Mouse (Mus musculus): Measurements from ENCODE around the gene Hk2. TPM values are rescaled to one million over a fixed set of nuclear protein-coding genes. Genes with fewer than 3 reads are reported as not detected.

The Hk2 gene
- polyA plus RNA-seq, 1 experiment from 2014 or later = 16.7 TPM

- Histone ChIP-seq H3K27ac (ENCODE audit: low read length) (peak overlapping the region; percentile 12), H3K36me3 (ENCODE audit: control insufficient read depth, insufficient read depth, low read length) (no peaks in the 10 kb centered on the region), H3K9ac (ENCODE audit: low read length) (no peak overlapping the region), H3K9me3 (ENCODE audit: control insufficient read depth, low read length) (no peaks in the 10 kb centered on the region), H3K27me3 (ENCODE audit: control insufficient read depth, insufficient read depth, low read depth, low read length) (no peaks in the 10 kb centered on the region), H3K4me3 (ENCODE audit: low read length) (no peak overlapping the region), H3K4me1 (replicated peaks; ENCODE audit: control insufficient read depth, insufficient read depth, low read length) (peaks cover 5% of the 10 kb centered on the region; the same call in 1 of the 2 replicates), H3K4me2 (ENCODE audit: low read depth, low read length) (no peak overlapping the region)
- ATAC-seq (ENCODE audit: low read depth) = peak; percentile 60
- WGBS = 11% methylated on average over 3 of the region's 3 CpGs
Observed at GRCm38 (mm10) chr6:82798202-82798737, 24.0 kb upstream of the Hk2 start.

- ATAC-seq (ENCODE audit: low read depth) = no peak
- WGBS = 44% methylated on average over 5 of the region's 5 CpGs
- H3K4me3 ChIP-seq (ENCODE audit: low read length) = no peak overlapping the region
- no peak overlapping the region for H3K27ac ChIP-seq (ENCODE audit: low read length)
- H3K27me3 ChIP-seq (ENCODE audit: control insufficient read depth, insufficient read depth, low read depth, low read length) = no peaks in the 10 kb centered on the region
- peaks cover 5% of the 10 kb centered on the region; the same call in 1 of the 2 replicates for H3K4me1 ChIP-seq (replicated peaks; ENCODE audit: control insufficient read depth, insufficient read depth, low read length)
- no peaks in the 10 kb centered on the region for H3K9me3 ChIP-seq (ENCODE audit: control insufficient read depth, low read length)
- H3K36me3 ChIP-seq (ENCODE audit: control insufficient read depth, insufficient read depth, low read length) = no peaks in the 10 kb centered on the region
- no peak overlapping the region for H3K9ac ChIP-seq (ENCODE audit: low read length)
- no peak overlapping the region for H3K4me2 ChIP-seq (ENCODE audit: low read depth, low read length)
Observed at GRCm38 (mm10) chr6:82797300-82797839, 23.1 kb upstream of the Hk2 start.

GRCm38 (mm10) chr6:82790864-82791263 is 16.6 kb upstream of the Hk2 start:
- Histone ChIP-seq H3K4me1 (replicated peaks; ENCODE audit: control insufficient read depth, insufficient read depth, low read length) (no peaks in the 10 kb centered on the region), H3K9me3 (ENCODE audit: control insufficient read depth, low read length) (no peaks in the 10 kb centered on the region), H3K36me3 (ENCODE audit: control insufficient read depth, insufficient read depth, low read length) (no peaks in the 10 kb centered on the region), H3K4me3 (ENCODE audit: low read length) (no peak overlapping the region), H3K9ac (ENCODE audit: low read length) (no peak overlapping the region), H3K27ac (ENCODE audit: low read length) (no peak overlapping the region), H3K4me2 (ENCODE audit: low read depth, low read length) (no peak overlapping the region), H3K27me3 (ENCODE audit: control insufficient read depth, insufficient read depth, low read depth, low read length) (no peaks in the 10 kb centered on the region)
- no peak for ATAC-seq (ENCODE audit: low read depth)
- 82% methylated on average over 2 of the region's 2 CpGs for WGBS

- H3K4me3 ChIP-seq (ENCODE audit: low read length) = no peak overlapping the region
- no peaks in the 10 kb centered on the region for H3K27me3 ChIP-seq (ENCODE audit: control insufficient read depth, insufficient read depth, low read depth, low read length)
- WGBS = 77% methylated on average over 4 of the region's 4 CpGs
- H3K9me3 ChIP-seq (ENCODE audit: control insufficient read depth, low read length) = no peaks in the 10 kb centered on the region
- no peak for ATAC-seq (ENCODE audit: low read depth)
- no peak overlapping the region for H3K27ac ChIP-seq (ENCODE audit: low read length)
- no peaks in the 10 kb centered on the region for H3K4me1 ChIP-seq (replicated peaks; ENCODE audit: control insufficient read depth, insufficient read depth, low read length)
- no peak overlapping the region for H3K4me2 ChIP-seq (ENCODE audit: low read depth, low read length)
- no peak overlapping the region for H3K9ac ChIP-seq (ENCODE audit: low read length)
- no peaks in the 10 kb centered on the region for H3K36me3 ChIP-seq (ENCODE audit: control insufficient read depth, insufficient read depth, low read length)
Observed at GRCm38 (mm10) chr6:82783906-82784305, 9.7 kb upstream of the Hk2 start.

- Histone ChIP-seq H3K27me3 (ENCODE audit: control insufficient read depth, insufficient read depth, low read depth, low read length) (no peaks in the 10 kb centered on the region), H3K4me2 (ENCODE audit: low read depth, low read length) (no peak overlapping the region), H3K4me1 (replicated peaks; ENCODE audit: control insufficient read depth, insufficient read depth, low read length) (no peaks in the 10 kb centered on the region), H3K27ac (ENCODE audit: low read length) (no peak overlapping the region), H3K4me3 (ENCODE audit: low read length) (no peak overlapping the region), H3K36me3 (ENCODE audit: control insufficient read depth, insufficient read depth, low read length) (no peaks in the 10 kb centered on the region), H3K9ac (ENCODE audit: low read length) (no peak overlapping the region), H3K9me3 (ENCODE audit: control insufficient read depth, low read length) (no peaks in the 10 kb centered on the region)
- 60% methylated on average over 8 of the region's 8 CpGs for WGBS
- ATAC-seq (ENCODE audit: low read depth) = no peak
Observed at GRCm38 (mm10) chr6:82780802-82781393, 6.6 kb upstream of the Hk2 start.

GRCm38 (mm10) chr6:82780369-82780768 is 6.1 kb upstream of the Hk2 start:
- no peak for ATAC-seq (ENCODE audit: low read depth)
- H3K27me3 ChIP-seq (ENCODE audit: control insufficient read depth, insufficient read depth, low read depth, low read length) = peaks cover under 1% of the 10 kb centered on the region; the same call in 1 of the 2 replicates
- H3K9me3 ChIP-seq (ENCODE audit: control insufficient read depth, low read length) = no peaks in the 10 kb centered on the region
- WGBS = 52% methylated on average over 4 of the region's 4 CpGs
- H3K4me1 ChIP-seq (replicated peaks; ENCODE audit: control insufficient read depth, insufficient read depth, low read length) = no peaks in the 10 kb centered on the region
- no peak overlapping the region for H3K9ac ChIP-seq (ENCODE audit: low read length)
- H3K4me2 ChIP-seq (ENCODE audit: low read depth, low read length) = no peak overlapping the region
- no peak overlapping the region for H3K27ac ChIP-seq (ENCODE audit: low read length)
- no peak overlapping the region for H3K4me3 ChIP-seq (ENCODE audit: low read length)
- no peaks in the 10 kb centered on the region for H3K36me3 ChIP-seq (ENCODE audit: control insufficient read depth, insufficient read depth, low read length)

GRCm38 (mm10) chr6:82777124-82777654 is 2.9 kb upstream of the Hk2 start:
- ATAC-seq (ENCODE audit: low read depth) = no peak
- WGBS = 76% methylated on average over 4 of the region's 4 CpGs
- Histone ChIP-seq H3K4me1 (replicated peaks; ENCODE audit: control insufficient read depth, insufficient read depth, low read length) (no peaks in the 10 kb centered on the region), H3K4me2 (ENCODE audit: low read depth, low read length) (no peak overlapping the region), H3K36me3 (ENCODE audit: control insufficient read depth, insufficient read depth, low read length) (no peaks in the 10 kb centered on the region), H3K27ac (ENCODE audit: low read length) (no peak overlapping the region), H3K9ac (ENCODE audit: low read length) (no peak overlapping the region), H3K27me3 (ENCODE audit: control insufficient read depth, insufficient read depth, low read depth, low read length) (peaks cover 2% of the 10 kb centered on the region; the same call in 1 of the 2 replicates), H3K4me3 (ENCODE audit: low read length) (no peak overlapping the region), H3K9me3 (ENCODE audit: control insufficient read depth, low read length) (no peaks in the 10 kb centered on the region)

- peaks cover 2% of the 10 kb centered on the region; the same call in 1 of the 2 replicates for H3K27me3 ChIP-seq (ENCODE audit: control insufficient read depth, insufficient read depth, low read depth, low read length)
- no peak overlapping the region for H3K27ac ChIP-seq (ENCODE audit: low read length)
- H3K9me3 ChIP-seq (ENCODE audit: control insufficient read depth, low read length) = no peaks in the 10 kb centered on the region
- ATAC-seq (ENCODE audit: low read depth) = no peak
- no peak overlapping the region for H3K4me3 ChIP-seq (ENCODE audit: low read length)
- 78% methylated on average over 6 of the region's 6 CpGs for WGBS
- H3K4me1 ChIP-seq (replicated peaks; ENCODE audit: control insufficient read depth, insufficient read depth, low read length) = peaks cover 10% of the 10 kb centered on the region
- no peak overlapping the region for H3K9ac ChIP-seq (ENCODE audit: low read length)
- no peaks in the 10 kb centered on the region for H3K36me3 ChIP-seq (ENCODE audit: control insufficient read depth, insufficient read depth, low read length)
- H3K4me2 ChIP-seq (ENCODE audit: low read depth, low read length) = no peak overlapping the region
Observed at GRCm38 (mm10) chr6:82775386-82775785, 1.1 kb upstream of the Hk2 start.

GRCm38 (mm10) chr6:82773261-82774131 is 758 bp downstream of the Hk2 start:
- ATAC-seq (ENCODE audit: low read depth) = peak; percentile 64
- Histone ChIP-seq H3K4me1 (replicated peaks; ENCODE audit: control insufficient read depth, insufficient read depth, low read length) (peaks cover 10% of the 10 kb centered on the region), H3K4me2 (ENCODE audit: low read depth, low read length) (peak overlapping the region; percentile 96), H3K27ac (ENCODE audit: low read length) (peak overlapping the region; percentile 88), H3K9me3 (ENCODE audit: control insufficient read depth, low read length) (no peaks in the 10 kb centered on the region), H3K4me3 (ENCODE audit: low read length) (peak overlapping the region; percentile 58), H3K36me3 (ENCODE audit: control insufficient read depth, insufficient read depth, low read length) (no peaks in the 10 kb centered on the region), H3K9ac (ENCODE audit: low read length) (peak overlapping the region; percentile 71), H3K27me3 (ENCODE audit: control insufficient read depth, insufficient read depth, low read depth, low read length) (peaks cover 2% of the 10 kb centered on the region; the same call in 1 of the 2 replicates)
- 0% methylated on average over 66 of the region's 68 CpGs for WGBS

Data from lung, embryonic 16.5 days (tissue).